Mouse (Mus musculus): ENCODE results near the gene Asprv1. TPM values are rescaled to one million over a fixed set of nuclear protein-coding genes. Genes with fewer than 3 reads are reported as not detected.

Asprv1 gene
- 0.50 and 0.59 TPM in 2 replicates for polyA plus RNA-seq (2021; fragmentation: Nextera tagmentation)
- long read RNA-seq, experiment 1, result 0 reads
- long read RNA-seq, experiment 2, partial matches to known transcripts, result 0 of 1 reads
- long read RNA-seq, experiment 2, other reads (novel, unspliced or antisense), result 0 of 1 reads

DNA sequence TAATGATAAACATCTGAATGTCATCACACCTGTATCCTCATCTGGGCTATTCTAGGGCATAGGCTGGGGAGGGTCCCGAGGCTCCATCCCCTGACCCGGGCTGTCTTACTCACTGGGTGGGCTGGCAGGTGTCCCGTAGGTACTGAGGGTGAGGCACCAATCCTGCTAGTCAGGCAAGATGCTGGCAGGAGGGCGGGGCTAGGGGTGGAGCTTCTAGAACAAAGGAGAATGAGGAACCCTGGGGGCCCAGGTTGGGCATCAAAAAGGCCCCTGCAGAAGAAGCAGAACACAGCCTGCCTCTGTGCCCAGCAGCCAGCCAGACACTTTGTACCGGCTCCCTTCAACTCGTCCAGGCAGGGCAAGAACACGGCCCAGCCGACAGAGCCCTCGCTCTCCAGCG lies at the start of gene Asprv1:
TSS of gene Asprv1 (plus strand) at position 219 of the 400 bp plus-strand sequence.

DNA sequence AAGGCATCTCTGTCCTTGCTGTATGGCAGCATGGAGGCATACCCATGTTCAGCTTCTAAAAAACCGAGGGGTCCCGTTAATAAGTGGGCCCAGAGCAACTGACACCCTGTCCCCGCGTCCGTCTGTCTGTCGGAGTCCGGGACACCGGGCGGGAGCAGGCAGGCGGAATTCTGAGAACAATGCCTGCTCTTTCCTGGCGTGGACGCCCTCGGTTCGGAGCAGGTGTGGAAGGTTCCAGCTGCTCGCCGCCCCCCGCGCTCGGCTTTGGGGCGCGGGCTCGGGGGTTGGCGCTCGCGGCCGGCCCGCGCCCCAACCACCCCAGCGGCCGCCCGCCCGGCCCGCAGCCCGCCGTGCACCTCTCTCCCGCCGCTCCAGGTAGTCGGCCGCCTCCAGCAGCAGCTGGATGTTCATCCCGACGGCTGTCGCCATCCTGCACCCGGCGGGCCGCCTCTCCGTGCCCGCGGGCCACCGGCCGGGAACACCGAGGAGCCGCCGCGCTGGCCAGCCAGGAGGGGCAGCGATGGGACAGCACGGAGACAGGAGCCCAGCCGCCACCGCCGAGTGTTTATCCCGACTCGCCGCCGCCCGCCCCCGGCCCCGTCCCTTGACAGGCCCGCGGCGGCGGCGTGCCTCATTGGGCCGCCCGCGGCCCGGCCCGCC lies 40.7 kb downstream of the Asprv1 start, which contains the start of gene Mxd1:
TSS of gene Mxd1 (minus strand) at position 582 of the 660 bp plus-strand sequence.

Other genes with a start within 250 kb of the Asprv1 start
- gene Pcyox1, start 231.0 kb upstream of the Asprv1 start, polyA plus RNA-seq (2021; fragmentation: Nextera tagmentation), result 53.0 and 80.1 TPM in 2 replicates
- gene Tia1, start 223.9 kb upstream of the Asprv1 start, polyA plus RNA-seq (2021; fragmentation: Nextera tagmentation), result 25.4 and 26.9 TPM in 2 replicates
- 7.7 TPM in 1 of 2 replicates, not detected in the other for gene Gm44790, start 201.5 kb upstream of the Asprv1 start, polyA plus RNA-seq (2021; fragmentation: Nextera tagmentation)
- 17.1 and 19.3 TPM in 2 replicates for gene C87436, start 189.8 kb upstream of the Asprv1 start, polyA plus RNA-seq (2021; fragmentation: Nextera tagmentation)
- gene Pcbp1, start 101.8 kb upstream of the Asprv1 start, polyA plus RNA-seq (2021; fragmentation: Nextera tagmentation), result 87.0 and 273 TPM in 2 replicates
- 7.7 and 9.4 TPM in 2 replicates for gene Mxd1, start 41.0 kb downstream of the Asprv1 start, polyA plus RNA-seq (2021; fragmentation: Nextera tagmentation)
- 187 TPM in 2 replicates for gene Snrnp27, start 56.4 kb downstream of the Asprv1 start, polyA plus RNA-seq (2021; fragmentation: Nextera tagmentation)
- gene Gmcl1, start 105.2 kb downstream of the Asprv1 start, polyA plus RNA-seq (2021; fragmentation: Nextera tagmentation), result 5.9 and 15.3 TPM in 2 replicates
- gene Anxa4, start 165.4 kb downstream of the Asprv1 start, polyA plus RNA-seq (2021; fragmentation: Nextera tagmentation), result 6.0 and 6.7 TPM in 2 replicates
- gene Aak1, start 221.4 kb downstream of the Asprv1 start, polyA plus RNA-seq (2021; fragmentation: Nextera tagmentation), result 70.9 and 188 TPM in 2 replicates

Measured in left cerebral cortex, adult 6 months (tissue).